Mouse (Mus musculus) left cerebral cortex, postnatal 36 days (tissue): ENCODE results near the gene Krtap5-5. TPM values are rescaled to one million over a fixed set of nuclear protein-coding genes. Genes with fewer than 3 reads are reported as not detected.
A peak's percentile ranks its signal among the peaks of the same experiment; 100 is the strongest.
"Not testable (repeated sequence)": the region's sequence is repeated elsewhere in the genome, so short reads cannot be mapped to it uniquely, and the experiment has no call there.

Source experiments
- DNase-seq, 2 experiments: peaks; one replicate each; pipeline ENCODE4 v3.0.0; 2021 to 2022; ENCODE audit warnings: low spot score in 2 of 2, mixed read lengths in 1 of 2
- intact Hi-C: fragments of 180-260 bp; cut with DNase I; formaldehyde crosslinking; loops from one replicate; pipeline ENCODE4 v1.15.1; 2025
- total RNA-seq, 2 experiments: library from RNA; stranded (reverse); gene quantifications; 2 replicates each; pipeline ENCODE4 v1.2.3; 2021

Krtap5-5 gene
- total RNA-seq, result not detected

- DNase-seq, intact Hi-C loops: not testable (repeated sequence)
Measured at GRCm38 (mm10) chr7:142229871-142230270, at the start of gene Krtap5-5. Gene Krtap5-5, minus strand, starts transcription at chr7:142229971.

GRCm38 (mm10) chr7:142279291-142279690 is 49.5 kb upstream of the Krtap5-5 start:
- intact Hi-C loops, result loop anchor here (1.0 kb wide), 1 partner anchor 8 kb away; no protein-coding TSS in a partner anchor

GRCm38 (mm10) chr7:142278183-142278582 is 48.4 kb upstream of the Krtap5-5 start:
- intact Hi-C loops, result not testable (repeated sequence)
- DNase-seq, result peak; percentile 40 to 45

More at GRCm38 (mm10) chr7:142279291-142279690, 49.5 kb upstream of the Krtap5-5 start:
- DNase-seq, result not testable (repeated sequence)

GRCm38 (mm10) chr7:142274263-142274662 is 44.5 kb upstream of the Krtap5-5 start, which contains the start of gene Gm4559:
Gene Gm4559, minus strand, starts transcription at chr7:142274363.
- intact Hi-C loops, DNase-seq: not testable (repeated sequence)

- DNase-seq, intact Hi-C loops: not testable (repeated sequence)
Measured at GRCm38 (mm10) chr7:142258254-142258653, 28.5 kb upstream of the Krtap5-5 start, which contains the start of gene Gm2431. Gene Gm2431, minus strand, starts transcription at chr7:142258354.

- intact Hi-C loops, result no loop called here
- DNase-seq, result peak; percentile 17 to 32
Measured at GRCm38 (mm10) chr7:142255517-142255916, 25.7 kb upstream of the Krtap5-5 start.

- intact Hi-C loops, result loop anchor here (5.0 kb wide), 1 partner anchor 103 kb away; no protein-coding TSS in a partner anchor
- DNase-seq, result peak; percentile 5 to 21
Measured at GRCm38 (mm10) chr7:142249824-142250223, 20.1 kb upstream of the Krtap5-5 start.

GRCm38 (mm10) chr7:142240978-142241377 is 11.2 kb upstream of the Krtap5-5 start, which contains the start of gene Gm40460:
Gene Gm40460, minus strand, starts transcription at chr7:142241078.
- intact Hi-C loops, result no loop called here
- DNase-seq, result no peak

GRCm38 (mm10) chr7:142231540-142231939 is 1.8 kb upstream of the Krtap5-5 start:
- DNase-seq, result no peak

GRCm38 (mm10) chr7:142224518-142224917 is 5.3 kb downstream of the Krtap5-5 start:
- intact Hi-C loops, result no loop called here
- DNase-seq, result no peak

More at GRCm38 (mm10) chr7:142231540-142231939, 1.8 kb upstream of the Krtap5-5 start:
- intact Hi-C loops, result no loop called here

- intact Hi-C loops, DNase-seq: not testable (repeated sequence)
Measured at GRCm38 (mm10) chr7:142212136-142212535, 17.6 kb downstream of the Krtap5-5 start.

GRCm38 (mm10) chr7:142211559-142211958 is 18.2 kb downstream of the Krtap5-5 start, which contains the start of gene Gm7579:
Gene Gm7579, plus strand, starts transcription at chr7:142211859.
- intact Hi-C loops, result no loop called here
- no peak for DNase-seq

GRCm38 (mm10) chr7:142206891-142207290 is 22.9 kb downstream of the Krtap5-5 start:
- DNase-seq, intact Hi-C loops: not testable (repeated sequence)

GRCm38 (mm10) chr7:142205488-142205887 is 24.3 kb downstream of the Krtap5-5 start:
- DNase-seq, result no peak
- intact Hi-C loops, result no loop called here

GRCm38 (mm10) chr7:142201064-142201463 is 28.7 kb downstream of the Krtap5-5 start, which contains the start of gene Krtap5-3:
Gene Krtap5-3, plus strand, starts transcription at chr7:142201364.
- no peak for DNase-seq
- intact Hi-C loops, result no loop called here

GRCm38 (mm10) chr7:142198748-142199147 is 31.0 kb downstream of the Krtap5-5 start:
- DNase-seq, result no peak
- intact Hi-C loops, result no loop called here

- intact Hi-C loops, result no loop called here
- DNase-seq, result no peak
Measured at GRCm38 (mm10) chr7:142190289-142190688, 39.5 kb downstream of the Krtap5-5 start, which contains the start of gene Gm10153. Gene Gm10153, minus strand, starts transcription at chr7:142190389.

GRCm38 (mm10) chr7:142188156-142188555 is 41.6 kb downstream of the Krtap5-5 start:
- intact Hi-C loops, result no loop called here
- no peak for DNase-seq

- DNase-seq, result no peak
- intact Hi-C loops, result no loop called here
Measured at GRCm38 (mm10) chr7:142181021-142181420, 48.8 kb downstream of the Krtap5-5 start.
